Mouse (Mus musculus) liver, embryonic 14.5 days (tissue): ENCODE results near the gene Pde4b. TPM values are rescaled to one million over a fixed set of nuclear protein-coding genes. Genes with fewer than 3 reads are reported as not detected.

Source experiments
- ATAC-seq: fragments of 200-750 bp; cut with Nextera tagmentation; 2 replicates; pipeline ENCODE4 v1.8.0; 2017; ENCODE audit warnings: moderate number of reproducible peaks, mild to moderate bottlenecking, moderate library complexity; ENCODE audit not compliant: insufficient read depth
- DNase-seq, 3 experiments: peaks; one replicate each; pipeline ENCODE4 v3.0.0-alpha.2; 2012 to 2013; ENCODE audit warnings: low read depth in 3 of 3, low spot score in 3 of 3
- H3K27ac ChIP-seq: fragments of 300-500 bp; sonication (generic); 2 replicates; pipeline ENCODE4 v1.5.1; 2014; ENCODE audit warnings: moderate library complexity, mild to moderate bottlenecking, control low read depth, inconsistent platforms
- H3K27me3 ChIP-seq: fragments of 300-500 bp; sonication (generic); 2 replicates; pipeline ENCODE4 v1.6.1; 2014; ENCODE audit warnings: mild to moderate bottlenecking, low read length, moderate library complexity; ENCODE audit not compliant: control insufficient read depth, insufficient read depth
- H3K36me3 ChIP-seq: fragments of 300-500 bp; sonication (generic); replicated peaks from 2 replicates; pipeline ENCODE4 v1.6.1; 2014; ENCODE audit warnings: low read depth; ENCODE audit not compliant: control insufficient read depth, insufficient read depth
- H3K4me1 ChIP-seq, 2 experiments: fragments of 200-500 bp in 1 of 2; fragments of 300-500 bp in 1 of 2; sonication (generic) in 1 of 2; replicated peaks; 2 replicates each; pipeline ENCODE4 v1.6.1; 2012 to 2014; ENCODE audit warnings: antibody characterized with exemption in 1 of 2, inconsistent platforms in 1 of 2, low read length in 1 of 2; ENCODE audit not compliant: control insufficient read depth in 2 of 2, insufficient read depth in 2 of 2
- H3K4me2 ChIP-seq: fragments of 300-500 bp; sonication (generic); 2 replicates; pipeline ENCODE4 v1.6.1; 2014; ENCODE audit warnings: low read depth, mild to moderate bottlenecking, control low read depth, moderate library complexity
- H3K4me3 ChIP-seq, 2 experiments: fragments of 200-500 bp in 1 of 2; fragments of 300-500 bp in 1 of 2; sonication (generic) in 1 of 2; 2 replicates each; pipeline ENCODE4 v1.5.1; 2012 to 2014; ENCODE audit warnings: low read depth in 2 of 2, low read length in 2 of 2, mild to moderate bottlenecking in 2 of 2, control low read depth in 1 of 2, inconsistent platforms in 1 of 2, moderate library complexity in 1 of 2; ENCODE audit not compliant: insufficient read depth in 1 of 2
- H3K9ac ChIP-seq: fragments of 300-500 bp; sonication (generic); replicated peaks from 2 replicates; pipeline ENCODE4 v1.6.1; 2014; ENCODE audit warnings: mild to moderate bottlenecking, control low read depth, moderate library complexity
- H3K9me3 ChIP-seq: fragments of 300-500 bp; sonication (generic); 2 replicates; pipeline ENCODE4 v1.6.1; 2016; ENCODE audit warnings: low read length, mixed read lengths; ENCODE audit not compliant: control insufficient read depth
- CTCF ChIP-seq: IDR thresholded peaks from 2 replicates; pipeline ENCODE4 v1.5.1; 2016; ENCODE audit warnings: antibody characterized with exemption, low read depth, control low read depth
- EP300 ChIP-seq: IDR thresholded peaks from 2 replicates; pipeline ENCODE4 v1.6.1; 2016; ENCODE audit warnings: antibody characterized with exemption, low read depth
- WGBS: fragments of 180-500 bp; shearing (Covaris S2); extraction: QIAGEN DNeasy Blood & Tissue Kit; methylation state at CpG from one replicate; pipeline ENCODE4 v1.1.7; 2014; ENCODE audit not compliant: insufficient replicate concordance; 5-methylcytosine and 5-hydroxymethylcytosine counted together
- polyA plus RNA-seq, 2 experiments: library from polyadenylated mRNA; depleted of rRNA in 1 of 2; stranded (reverse) in 1 of 2; unstranded in 1 of 2; fragments of >200 nt; fragmentation: Nextera tagmentation in 1 of 2; extraction: Ambion mirVana in 1 of 2; gene quantifications; 2 replicates each; pipeline versions ENCODE4 v1.2.1 to v1.2.3; 2012 to 2014

Gene Pde4b
- polyA plus RNA-seq, 2 experiments: 1.5 to 2.3 TPM

DNA sequence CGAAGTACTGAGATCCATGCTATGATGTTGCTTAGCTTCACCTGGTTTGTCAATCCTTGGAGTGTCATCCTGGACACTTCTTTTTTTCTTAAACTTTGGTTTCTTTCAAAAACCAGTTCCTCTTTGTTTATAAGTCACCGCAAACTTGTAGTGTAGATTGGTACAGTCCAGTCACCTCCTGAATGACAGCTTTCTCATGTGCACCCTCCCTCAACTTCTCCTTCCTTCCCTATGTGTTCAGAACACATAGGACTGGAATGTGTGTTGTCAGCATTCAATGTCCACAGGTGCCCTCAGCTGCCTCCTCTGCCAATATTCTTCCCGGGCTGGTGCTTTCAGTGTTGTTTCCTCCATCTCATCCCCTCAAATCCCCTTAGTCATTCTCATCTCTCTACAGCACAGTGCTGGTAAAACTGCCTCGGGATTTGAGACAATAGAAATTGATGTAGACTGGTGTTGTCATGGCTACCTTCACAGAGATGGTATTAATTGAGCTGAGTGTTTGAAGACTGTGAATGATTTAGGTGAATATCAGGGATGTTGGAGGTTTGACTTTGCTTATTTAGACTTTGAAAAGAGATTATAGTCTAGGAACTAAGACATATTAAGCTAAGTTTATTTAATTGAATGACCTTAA, 220.4 kb downstream of the Pde4b start:
- no peak for DNase-seq
- Histone ChIP-seq H3K4me2 (no peak overlapping the region), H3K4me3 (no peak overlapping the region), H3K27ac (no peak overlapping the region), H3K4me1 (no peaks in the 10 kb centered on the region), H3K9ac (no peak overlapping the region), H3K9me3 (no peaks in the 10 kb centered on the region), H3K36me3 (no peaks in the 10 kb centered on the region), H3K27me3 (no peaks in the 10 kb centered on the region)
- ATAC-seq: no peak
- WGBS: 49% methylated on average over 4 of the region's 4 CpGs
- TF ChIP-seq EP300: no peak
- TF ChIP-seq CTCF: no peak

GRCm38 (mm10) chr4:102310630-102311029, 223.3 kb downstream of the Pde4b start:
- Histone ChIP-seq H3K36me3 (no peaks in the 10 kb centered on the region), H3K27me3 (no peaks in the 10 kb centered on the region), H3K4me2 (no peak overlapping the region), H3K4me3 (no peak overlapping the region), H3K27ac (no peak overlapping the region), H3K4me1 (no peaks in the 10 kb centered on the region), H3K9me3 (no peaks in the 10 kb centered on the region), H3K9ac (no peak overlapping the region)
- DNase-seq (no peak), ATAC-seq (no peak)
- TF ChIP-seq CTCF (no peak), EP300 (no peak)

GRCm38 (mm10) chr4:102316011-102316410, 228.7 kb downstream of the Pde4b start:
- no peaks in the 10 kb centered on the region for H3K4me1 ChIP-seq
- WGBS: 53% methylated on average over 2 of the region's 2 CpGs
- ATAC-seq (no peak), DNase-seq (no peak)
- no peaks in the 10 kb centered on the region for H3K36me3 ChIP-seq
- no peak overlapping the region for H3K4me3 ChIP-seq
- no peak overlapping the region for H3K4me2 ChIP-seq
- TF ChIP-seq CTCF: no peak
- no peak for TF ChIP-seq EP300
- no peak overlapping the region for H3K9ac ChIP-seq
- H3K27me3 ChIP-seq: no peaks in the 10 kb centered on the region
- no peak overlapping the region for H3K27ac ChIP-seq
- H3K9me3 ChIP-seq: no peaks in the 10 kb centered on the region

- Histone ChIP-seq H3K27ac (no peak overlapping the region), H3K9ac (no peak overlapping the region), H3K4me2 (no peak overlapping the region), H3K27me3 (no peaks in the 10 kb centered on the region), H3K36me3 (no peaks in the 10 kb centered on the region), H3K4me1 (no peaks in the 10 kb centered on the region), H3K4me3 (no peak overlapping the region), H3K9me3 (no peaks in the 10 kb centered on the region)
- no peak for ATAC-seq
- DNase-seq: no peak
- TF ChIP-seq CTCF (no peak), EP300 (no peak)
- WGBS: 53% methylated on average over 5 of the region's 5 CpGs
These were observed 229.4 kb downstream of the Pde4b start for GRCm38 (mm10) chr4:102316699-102317285.

DNA sequence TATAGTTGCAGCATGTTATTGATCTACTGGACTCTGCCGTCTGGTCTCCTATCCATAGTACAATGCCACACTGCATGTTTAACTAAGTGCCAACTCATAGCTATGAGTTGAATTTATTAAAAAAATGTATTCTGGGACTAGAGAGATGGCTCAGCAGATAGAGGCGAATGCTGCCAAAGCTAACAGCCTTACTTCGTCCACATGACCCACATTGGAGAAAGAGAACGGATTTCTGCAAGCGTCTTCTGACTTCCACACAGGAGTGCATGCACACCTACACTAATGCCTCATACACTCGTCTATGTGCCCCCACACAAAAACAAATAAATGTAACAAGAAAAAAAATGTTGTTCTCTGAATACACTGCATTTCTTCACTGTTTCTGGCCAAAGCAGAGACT, 231.3 kb downstream of the Pde4b start:
- DNase-seq: no peak
- H3K9ac ChIP-seq: no peak overlapping the region
- H3K4me3 ChIP-seq: no peak overlapping the region
- no peak overlapping the region for H3K4me2 ChIP-seq
- WGBS: 60% methylated on average over 6 of the region's 6 CpGs
- H3K27me3 ChIP-seq: no peaks in the 10 kb centered on the region
- H3K36me3 ChIP-seq: no peaks in the 10 kb centered on the region
- no peak for ATAC-seq
- no peak overlapping the region for H3K27ac ChIP-seq
- H3K4me1 ChIP-seq: no peaks in the 10 kb centered on the region
- H3K9me3 ChIP-seq: no peaks in the 10 kb centered on the region
- TF ChIP-seq CTCF: no peak
- no peak for TF ChIP-seq EP300
